Mouse (Mus musculus): ENCODE results near the gene Atxn1. TPM values are rescaled to one million over a fixed set of nuclear protein-coding genes. Genes with fewer than 3 reads are reported as not detected.

The Atxn1 gene
- polyA plus RNA-seq, 1 experiment from 2014 or later, result 6.8 TPM

DNA sequence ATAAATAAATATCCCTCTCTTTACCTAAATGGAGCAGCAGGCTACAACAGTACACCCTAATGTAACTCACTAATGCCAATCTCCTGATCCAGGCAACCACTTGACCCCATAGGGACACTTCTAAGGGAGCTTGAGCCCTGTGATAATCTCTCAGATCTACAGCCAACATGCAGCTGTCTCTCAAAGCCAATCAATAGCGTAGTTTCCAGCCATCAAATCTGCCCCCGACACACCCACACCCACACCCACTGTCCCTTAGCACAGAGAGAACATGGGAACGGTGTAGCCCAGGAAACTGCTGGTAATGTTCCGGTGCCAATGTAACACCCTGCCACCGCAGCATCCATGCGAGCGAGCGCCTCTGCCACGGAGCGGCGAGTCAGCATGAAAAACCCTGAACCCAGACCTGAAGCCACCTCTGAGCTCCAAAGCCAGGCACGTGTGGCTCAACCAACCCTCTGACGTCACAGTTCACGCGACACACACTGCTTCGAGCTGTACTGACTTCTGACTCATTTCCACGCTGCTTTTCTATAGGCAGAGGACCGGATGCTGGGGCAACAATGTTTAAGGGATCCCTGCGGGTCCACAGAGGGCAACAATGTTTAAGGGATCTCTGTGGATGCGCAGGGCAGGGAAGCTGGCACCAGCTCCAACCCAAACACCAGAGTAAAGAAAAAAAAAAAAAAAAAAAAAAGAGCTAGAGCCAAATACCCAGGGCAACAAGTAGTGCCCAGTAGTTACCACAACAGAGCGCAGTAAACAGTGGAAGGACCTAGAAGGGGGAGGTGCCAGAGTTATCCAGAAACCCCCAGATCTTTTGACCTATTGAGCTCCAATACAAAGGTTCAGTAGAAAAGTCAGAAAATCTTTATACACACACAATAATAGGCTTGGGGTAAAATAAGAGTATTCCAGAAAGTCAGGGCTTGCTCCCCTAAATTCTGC lies 47.5 kb downstream of the Atxn1 start:
- WGBS, result 89% methylated on average over 21 of the region's 21 CpGs
- DNase-seq (ENCODE audit: low spot score) (no peak), ATAC-seq (replicated peaks; ENCODE audit: low FRiP score, low read depth) (no peak)
- H3K9ac ChIP-seq (ENCODE audit: low read depth, low read length), result no peak overlapping the region
- H3K9me3 ChIP-seq (replicated peaks; ENCODE audit: low read length), result no peaks in the 10 kb centered on the region
- H3K4me3 ChIP-seq (replicated peaks; ENCODE audit: low read depth, low read length), result no peak overlapping the region
- no peak overlapping the region for H3K4me2 ChIP-seq (ENCODE audit: low read length)
- H3K27ac ChIP-seq, result no peak overlapping the region
- no peak for TF ChIP-seq CTCF (IDR thresholded peaks at IDR 0.05; ENCODE audit: low read depth)
- H3K27me3 ChIP-seq (ENCODE audit: insufficient read depth, low read length), result no peaks in the 10 kb centered on the region
- no peaks in the 10 kb centered on the region for H3K36me3 ChIP-seq (ENCODE audit: insufficient read depth, low read length)
- H3K4me1 ChIP-seq (replicated peaks; ENCODE audit: insufficient read depth, low read length), result peaks cover 8% of the 10 kb centered on the region; the same call in 1 of the 2 replicates

DNA sequence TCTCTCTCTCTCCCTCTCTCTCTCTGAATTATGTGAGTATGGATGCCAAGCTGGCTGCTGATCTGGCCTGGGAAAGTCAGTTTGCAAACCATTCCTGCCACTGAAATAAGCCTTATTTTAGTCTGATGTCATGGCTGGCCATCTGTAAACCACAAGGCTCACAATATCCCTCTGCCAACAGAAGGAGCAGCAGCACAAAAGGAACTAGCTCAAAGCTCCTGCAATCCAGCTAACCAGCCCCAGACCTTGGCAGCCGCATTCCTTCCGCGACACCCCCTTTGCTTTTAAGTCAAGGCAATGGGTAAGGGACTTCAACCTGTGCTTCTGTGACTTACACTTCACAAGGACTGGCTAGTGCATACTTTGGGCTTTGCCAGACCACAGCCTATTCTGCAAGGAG lies 48.9 kb downstream of the Atxn1 start:
- no peak for ATAC-seq (replicated peaks; ENCODE audit: low FRiP score, low read depth)
- Histone ChIP-seq H3K27ac (no peak overlapping the region), H3K4me2 (ENCODE audit: low read length) (no peak overlapping the region), H3K4me1 (replicated peaks; ENCODE audit: insufficient read depth, low read length) (peaks cover 8% of the 10 kb centered on the region; the same call in 1 of the 2 replicates), H3K4me3 (replicated peaks; ENCODE audit: low read depth, low read length) (no peak overlapping the region), H3K9me3 (replicated peaks; ENCODE audit: low read length) (no peaks in the 10 kb centered on the region), H3K9ac (ENCODE audit: low read depth, low read length) (no peak overlapping the region), H3K27me3 (ENCODE audit: insufficient read depth, low read length) (no peaks in the 10 kb centered on the region), H3K36me3 (ENCODE audit: insufficient read depth, low read length) (no peaks in the 10 kb centered on the region)
- no peak for TF ChIP-seq CTCF (IDR thresholded peaks at IDR 0.05; ENCODE audit: low read depth)
- DNase-seq (ENCODE audit: low spot score), result no peak
- 94% methylated on average over 3 of the region's 3 CpGs for WGBS

DNA sequence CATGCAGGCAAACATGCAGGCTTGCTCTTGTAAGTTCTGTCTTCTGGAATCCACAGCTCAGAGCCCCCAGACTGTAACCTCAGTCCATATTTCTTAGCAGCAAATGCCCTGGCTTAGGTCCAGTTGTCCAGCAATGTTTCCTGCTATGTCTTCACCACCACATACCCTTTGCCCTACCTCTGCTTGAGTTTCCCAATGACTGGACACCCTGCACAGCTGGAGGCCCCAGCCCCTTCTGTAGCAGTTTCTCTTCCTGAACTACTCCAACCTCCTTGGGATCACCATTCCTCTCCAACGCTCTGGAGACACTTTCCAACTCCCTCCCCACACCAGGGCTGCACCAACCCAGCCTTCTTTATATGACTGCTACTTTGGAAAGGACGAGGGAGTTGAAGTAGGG lies 49.8 kb downstream of the Atxn1 start:
- Histone ChIP-seq H3K4me2 (ENCODE audit: low read length) (no peak overlapping the region), H3K4me3 (replicated peaks; ENCODE audit: low read depth, low read length) (no peak overlapping the region), H3K36me3 (ENCODE audit: insufficient read depth, low read length) (no peaks in the 10 kb centered on the region), H3K27ac (no peak overlapping the region), H3K4me1 (replicated peaks; ENCODE audit: insufficient read depth, low read length) (peaks cover 8% of the 10 kb centered on the region; the same call in 1 of the 2 replicates), H3K27me3 (ENCODE audit: insufficient read depth, low read length) (no peaks in the 10 kb centered on the region), H3K9ac (ENCODE audit: low read depth, low read length) (no peak overlapping the region), H3K9me3 (replicated peaks; ENCODE audit: low read length) (no peaks in the 10 kb centered on the region)
- DNase-seq (ENCODE audit: low spot score) (no peak), ATAC-seq (replicated peaks; ENCODE audit: low FRiP score, low read depth) (no peak)
- TF ChIP-seq CTCF (IDR thresholded peaks at IDR 0.05; ENCODE audit: low read depth), result no peak
- 67% methylated on average over 2 of the region's 2 CpGs for WGBS

DNA sequence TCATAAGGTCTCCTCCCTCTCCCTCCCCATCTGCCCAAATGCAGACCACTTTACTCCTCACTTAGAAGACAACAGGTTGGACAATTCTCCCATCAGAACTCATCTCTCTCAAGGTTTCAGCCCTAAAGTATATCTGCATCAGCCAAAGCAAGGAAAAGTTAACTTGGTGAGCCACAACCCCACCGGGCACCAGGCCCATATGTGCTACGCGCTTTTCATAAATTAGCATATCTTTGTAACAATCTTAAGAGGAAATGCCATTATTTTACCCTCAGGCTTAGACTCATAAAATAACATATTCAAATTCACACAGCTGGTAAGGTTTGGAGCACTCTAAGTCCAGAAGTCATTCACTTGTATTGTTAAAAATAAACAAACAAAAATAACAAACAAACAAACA lies 50.7 kb downstream of the Atxn1 start:
- Histone ChIP-seq H3K36me3 (ENCODE audit: insufficient read depth, low read length) (no peaks in the 10 kb centered on the region), H3K9ac (ENCODE audit: low read depth, low read length) (no peak overlapping the region), H3K9me3 (replicated peaks; ENCODE audit: low read length) (no peaks in the 10 kb centered on the region), H3K4me2 (ENCODE audit: low read length) (no peak overlapping the region), H3K27ac (no peak overlapping the region), H3K4me1 (replicated peaks; ENCODE audit: insufficient read depth, low read length) (peaks cover 8% of the 10 kb centered on the region; the same call in 1 of the 2 replicates), H3K4me3 (replicated peaks; ENCODE audit: low read depth, low read length) (no peak overlapping the region), H3K27me3 (ENCODE audit: insufficient read depth, low read length) (no peaks in the 10 kb centered on the region)
- TF ChIP-seq CTCF (IDR thresholded peaks at IDR 0.05; ENCODE audit: low read depth), result no peak
- WGBS, result 52% methylated on average over 3 of the region's 3 CpGs
- ATAC-seq (replicated peaks; ENCODE audit: low FRiP score, low read depth) (no peak), DNase-seq (ENCODE audit: low spot score) (no peak)

DNA sequence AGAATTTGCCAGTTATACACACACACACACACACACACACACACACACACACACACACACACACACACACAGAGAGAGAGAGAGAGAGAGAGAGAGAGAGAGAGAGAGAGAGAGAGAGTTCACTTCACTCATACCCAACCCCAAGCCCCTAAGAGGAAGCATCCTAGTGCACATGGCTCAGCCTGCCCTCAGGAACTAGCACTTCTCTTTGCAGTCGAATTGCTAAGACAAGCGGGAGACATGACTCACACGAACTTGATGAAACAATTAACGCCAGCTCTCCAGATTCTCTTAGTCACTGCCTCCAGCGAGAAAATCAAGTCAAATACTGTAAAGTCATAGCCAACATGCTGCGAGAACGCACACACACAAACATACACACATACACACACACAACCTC lies 53.0 kb downstream of the Atxn1 start:
- Histone ChIP-seq H3K9ac (ENCODE audit: low read depth, low read length) (no peak overlapping the region), H3K4me1 (replicated peaks; ENCODE audit: insufficient read depth, low read length) (peaks cover 14% of the 10 kb centered on the region; the same call in 1 of the 2 replicates), H3K9me3 (replicated peaks; ENCODE audit: low read length) (no peaks in the 10 kb centered on the region), H3K27ac (no peak overlapping the region), H3K36me3 (ENCODE audit: insufficient read depth, low read length) (no peaks in the 10 kb centered on the region), H3K27me3 (ENCODE audit: insufficient read depth, low read length) (no peaks in the 10 kb centered on the region), H3K4me3 (replicated peaks; ENCODE audit: low read depth, low read length) (no peak overlapping the region), H3K4me2 (ENCODE audit: low read length) (no peak overlapping the region)
- DNase-seq (ENCODE audit: low spot score), result no peak
- TF ChIP-seq CTCF (IDR thresholded peaks at IDR 0.05; ENCODE audit: low read depth), result no peak
- ATAC-seq (replicated peaks; ENCODE audit: low FRiP score, low read depth), result no peak
- WGBS, result 77% methylated on average over 7 of the region's 7 CpGs

DNA sequence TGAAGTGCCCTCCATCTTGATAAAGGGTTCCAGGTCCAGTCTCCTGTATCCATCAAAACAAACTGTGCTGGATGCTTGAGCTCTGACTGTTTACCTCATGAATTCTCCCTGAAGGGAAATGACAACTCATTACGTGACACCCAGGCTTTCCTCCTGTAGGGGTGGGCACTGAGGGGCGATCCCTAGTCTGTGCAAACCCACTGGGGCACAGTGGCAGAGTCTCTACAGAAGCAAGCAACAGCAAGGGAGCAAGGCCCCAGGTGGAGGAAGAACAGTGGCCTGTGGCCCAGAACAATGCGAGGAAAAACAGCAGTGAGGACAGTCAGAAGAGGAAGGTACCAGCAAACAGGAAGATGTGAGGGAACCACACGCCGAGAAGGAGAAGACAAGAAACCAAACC lies 53.7 kb downstream of the Atxn1 start:
- ATAC-seq (replicated peaks; ENCODE audit: low FRiP score, low read depth), result no peak
- no peak overlapping the region for H3K27ac ChIP-seq
- WGBS, result 89% methylated on average over 5 of the region's 5 CpGs

More for the DNA sequence above, 53.7 kb downstream of the Atxn1 start:
- Histone ChIP-seq H3K27me3 (ENCODE audit: insufficient read depth, low read length) (no peaks in the 10 kb centered on the region), H3K4me1 (replicated peaks; ENCODE audit: insufficient read depth, low read length) (peaks cover 21% of the 10 kb centered on the region; the same call in 1 of the 2 replicates), H3K9me3 (replicated peaks; ENCODE audit: low read length) (no peaks in the 10 kb centered on the region), H3K9ac (ENCODE audit: low read depth, low read length) (no peak overlapping the region), H3K36me3 (ENCODE audit: insufficient read depth, low read length) (no peaks in the 10 kb centered on the region), H3K4me3 (replicated peaks; ENCODE audit: low read depth, low read length) (no peak overlapping the region), H3K4me2 (ENCODE audit: low read length) (no peak overlapping the region)
- no peak for TF ChIP-seq CTCF (IDR thresholded peaks at IDR 0.05; ENCODE audit: low read depth)
- DNase-seq (ENCODE audit: low spot score), result no peak
